Mouse (Mus musculus): ENCODE measurements at regions not wholly inside any gene's neighbourhood (a gene's known extent, or its start where the extent isn't known, plus 50 kb on each side); places are given as distances from the start of the nearest gene placed in this dataset.

DNA sequence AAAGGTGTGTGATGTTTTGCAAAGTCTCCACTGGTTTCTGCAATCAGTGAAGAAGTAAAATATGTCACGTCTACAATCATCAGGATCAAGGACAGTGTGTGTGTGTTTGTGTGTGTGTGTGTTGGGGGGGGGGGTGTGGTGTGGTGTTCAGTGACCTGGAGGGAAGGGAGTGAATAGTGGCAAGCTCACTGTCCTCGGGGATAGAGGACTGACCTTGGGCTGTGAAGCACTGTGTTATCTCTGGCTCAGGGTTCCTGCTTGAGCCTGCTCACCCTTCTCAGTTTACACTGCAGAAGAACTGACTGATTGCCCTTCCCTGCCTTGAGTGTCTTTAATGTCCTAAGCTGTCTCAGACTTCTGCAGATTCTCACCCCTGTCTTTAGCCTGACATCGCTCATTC is 153.7 kb upstream of the Tmc1 start:
- TF ChIP-seq CTCF (IDR thresholded peaks at IDR 0.05; ENCODE audit: insufficient read depth, low read depth, low read length): no peak
- no peak for TF ChIP-seq POLR2A (IDR thresholded peaks at IDR 0.05; ENCODE audit: insufficient read depth, low read depth, low read length)
